Mouse (Mus musculus) embryonic fibroblast, embryonic 13.5 days (primary cell): ENCODE data around the gene Ubr4.

Source experiments
- CTCF ChIP-seq: IDR thresholded peaks from 2 replicates; pipeline ENCODE4 v1.5.1; 2011; ENCODE audit warnings: mild to moderate bottlenecking, control low read depth, low read length, moderate library complexity, borderline replicate concordance; ENCODE audit not compliant: insufficient read depth
- POLR2A ChIP-seq: IDR thresholded peaks from 2 replicates; pipeline ENCODE4 v1.6.1; 2011; ENCODE audit warnings: low read depth, mild to moderate bottlenecking, control low read depth, low read length, moderate library complexity

GRCm38 (mm10) chr4:139311707-139312106 lies 40.7 kb upstream of the Ubr4 start:
- no peak for TF ChIP-seq CTCF
- TF ChIP-seq POLR2A, result no peak
